Mouse (Mus musculus): ENCODE results near the gene Gm45521.

DNA sequence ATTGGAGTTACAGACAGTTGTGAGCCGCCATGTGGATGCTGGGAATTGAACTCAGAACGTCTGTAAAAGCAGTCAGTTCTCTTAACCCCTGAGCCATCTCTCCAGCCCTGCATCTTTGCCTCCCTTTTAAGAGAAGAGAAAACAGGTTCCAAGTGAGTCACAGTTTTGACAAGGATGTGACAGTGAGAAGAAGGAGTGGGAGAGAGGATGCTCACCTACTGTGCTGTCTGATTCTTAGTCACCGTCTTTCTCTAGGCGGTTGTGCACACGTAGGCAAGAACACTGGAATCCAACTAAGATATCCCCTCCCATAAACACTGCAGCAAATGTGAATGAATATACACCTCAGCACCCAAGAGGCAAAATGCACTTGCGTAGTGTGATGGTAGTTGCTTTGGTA is 18.1 kb downstream of the Gm45521 start:
- TF ChIP-seq CTCF (IDR thresholded peaks at IDR 0.05; ENCODE audit: low read depth) (no peak), EP300 (IDR thresholded peaks at IDR 0.05; ENCODE audit: low read depth) (no peak)
